Mouse (Mus musculus) hindbrain, embryonic 15.5 days (tissue): ENCODE measurements around the gene Mgll. TPM values are rescaled to one million over a fixed set of nuclear protein-coding genes. Genes with fewer than 3 reads are reported as not detected.

ENCODE experiments used
- ATAC-seq: fragments of 200-750 bp; cut with Nextera tagmentation; 2 replicates; pipeline ENCODE4 v1.8.0; 2017; ENCODE audit warnings: low read depth, moderate number of reproducible peaks, moderate TSS enrichment; ENCODE audit not compliant: low FRiP score
- H3K27ac ChIP-seq: fragments of 300-500 bp; sonication (generic); replicated peaks from 2 replicates; pipeline ENCODE4 v1.5.1; 2015; ENCODE audit warnings: mild to moderate bottlenecking, inconsistent platforms
- H3K27me3 ChIP-seq: fragments of 300-500 bp; sonication (generic); 2 replicates; pipeline ENCODE4 v1.6.1; 2015; ENCODE audit warnings: control low read depth, inconsistent platforms
- H3K36me3 ChIP-seq: fragments of 300-500 bp; sonication (generic); 2 replicates; pipeline ENCODE4 v1.6.1; 2015; ENCODE audit warnings: control low read depth, inconsistent platforms
- H3K4me1 ChIP-seq: fragments of 300-500 bp; sonication (generic); replicated peaks from 2 replicates; pipeline ENCODE4 v1.6.1; 2015; ENCODE audit warnings: control low read depth, inconsistent platforms
- H3K4me2 ChIP-seq: fragments of 300-500 bp; sonication (generic); 2 replicates; pipeline ENCODE4 v1.6.1; 2015; ENCODE audit warnings: moderate library complexity, mild to moderate bottlenecking, inconsistent platforms
- H3K4me3 ChIP-seq: fragments of 300-500 bp; sonication (generic); 2 replicates; pipeline ENCODE4 v1.5.1; 2015; ENCODE audit warnings: mild to moderate bottlenecking, inconsistent platforms
- H3K9ac ChIP-seq: fragments of 300-500 bp; sonication (generic); 2 replicates; pipeline ENCODE4 v1.6.1; 2015; ENCODE audit warnings: inconsistent platforms
- H3K9me3 ChIP-seq: fragments of 300-500 bp; sonication (generic); 2 replicates; pipeline ENCODE4 v1.6.1; 2016; ENCODE audit warnings: control low read depth, inconsistent platforms
- WGBS: fragments of 180-500 bp; shearing (Covaris S2); methylation state at CpG from one replicate; pipeline ENCODE4 v1.1.7; 2015; 5-methylcytosine and 5-hydroxymethylcytosine counted together
- polyA plus RNA-seq: library from polyadenylated mRNA; unstranded; fragments of >200 nt; fragmentation: Nextera tagmentation; extraction: Ambion mirVana; gene quantifications from 2 replicates; pipeline ENCODE4 v1.2.1, GENCODE M21; 2015

Mgll gene
- polyA plus RNA-seq, 1 experiment from 2014 or later = 59.0 TPM

GRCm38 (mm10) chr6:88753578-88753977 lies 29.4 kb downstream of the Mgll start:
- Histone ChIP-seq H3K27me3 (no peaks in the 10 kb centered on the region), H3K4me1 (peaks cover 17% of the 10 kb centered on the region), H3K27ac (peak overlapping the region; percentile 50; the same call in 1 of the 2 replicates), H3K9me3 (no peaks in the 10 kb centered on the region), H3K4me3 (no peak overlapping the region), H3K36me3 (no peaks in the 10 kb centered on the region), H3K4me2 (no peak overlapping the region), H3K9ac (no peak overlapping the region)
- 69% methylated on average over 6 of the region's 6 CpGs for WGBS
- no peak for ATAC-seq

GRCm38 (mm10) chr6:88756992-88757391 lies 32.8 kb downstream of the Mgll start:
- no peak for ATAC-seq
- Histone ChIP-seq H3K9ac (no peak overlapping the region), H3K27ac (no peak overlapping the region), H3K36me3 (no peaks in the 10 kb centered on the region), H3K4me1 (peaks cover 44% of the 10 kb centered on the region), H3K4me3 (no peak overlapping the region), H3K27me3 (no peaks in the 10 kb centered on the region), H3K4me2 (no peak overlapping the region), H3K9me3 (no peaks in the 10 kb centered on the region)
- WGBS = 87% methylated on average over 4 of the region's 4 CpGs

- Histone ChIP-seq H3K36me3 (no peaks in the 10 kb centered on the region), H3K27me3 (no peaks in the 10 kb centered on the region), H3K9ac (no peak overlapping the region), H3K9me3 (no peaks in the 10 kb centered on the region), H3K4me1 (peaks cover 38% of the 10 kb centered on the region), H3K4me2 (no peak overlapping the region), H3K4me3 (no peak overlapping the region), H3K27ac (no peak overlapping the region)
- ATAC-seq = no peak
- WGBS = 85% methylated on average over 8 of the region's 8 CpGs
Measured at GRCm38 (mm10) chr6:88758074-88758473, 33.9 kb downstream of the Mgll start.

- Histone ChIP-seq H3K27me3 (no peaks in the 10 kb centered on the region), H3K9me3 (no peaks in the 10 kb centered on the region), H3K4me2 (no peak overlapping the region), H3K36me3 (no peaks in the 10 kb centered on the region), H3K27ac (no peak overlapping the region), H3K4me3 (no peak overlapping the region), H3K9ac (no peak overlapping the region), H3K4me1 (peaks cover 31% of the 10 kb centered on the region)
- WGBS = 79% methylated on average over 10 of the region's 10 CpGs
- no peak for ATAC-seq
Measured at GRCm38 (mm10) chr6:88758568-88759522, 34.6 kb downstream of the Mgll start.

- no peak overlapping the region for H3K9ac ChIP-seq
- H3K27ac ChIP-seq = peak overlapping the region; percentile 30
- H3K4me3 ChIP-seq = no peak overlapping the region
- 42% methylated on average over 17 of the region's 17 CpGs for WGBS
- peak; percentile 52 for ATAC-seq
- no peaks in the 10 kb centered on the region for H3K9me3 ChIP-seq
- H3K36me3 ChIP-seq = no peaks in the 10 kb centered on the region
- peak overlapping the region; percentile 1 for H3K4me2 ChIP-seq
- peaks cover 31% of the 10 kb centered on the region for H3K4me1 ChIP-seq
- H3K27me3 ChIP-seq = no peaks in the 10 kb centered on the region
Measured at GRCm38 (mm10) chr6:88759793-88760453, 35.7 kb downstream of the Mgll start.

GRCm38 (mm10) chr6:88760935-88761635 lies 36.9 kb downstream of the Mgll start:
- Histone ChIP-seq H3K36me3 (no peaks in the 10 kb centered on the region), H3K4me1 (peaks cover 35% of the 10 kb centered on the region), H3K27me3 (no peaks in the 10 kb centered on the region), H3K9me3 (no peaks in the 10 kb centered on the region), H3K9ac (no peak overlapping the region), H3K4me2 (no peak overlapping the region), H3K4me3 (no peak overlapping the region), H3K27ac (peak overlapping the region; percentile 35; the same call in 1 of the 2 replicates)
- 62% methylated on average over 17 of the region's 17 CpGs for WGBS
- ATAC-seq = no peak

GRCm38 (mm10) chr6:88761684-88762439 lies 37.6 kb downstream of the Mgll start:
- Histone ChIP-seq H3K9ac (no peak overlapping the region), H3K27ac (no peak overlapping the region), H3K4me3 (no peak overlapping the region), H3K36me3 (no peaks in the 10 kb centered on the region), H3K4me2 (no peak overlapping the region), H3K4me1 (peaks cover 41% of the 10 kb centered on the region), H3K9me3 (no peaks in the 10 kb centered on the region), H3K27me3 (no peaks in the 10 kb centered on the region)
- no peak for ATAC-seq
- 73% methylated on average over 17 of the region's 17 CpGs for WGBS

- no peaks in the 10 kb centered on the region for H3K27me3 ChIP-seq
- no peaks in the 10 kb centered on the region for H3K36me3 ChIP-seq
- ATAC-seq = no peak
- no peak overlapping the region for H3K4me3 ChIP-seq
- no peak overlapping the region for H3K27ac ChIP-seq
- no peak overlapping the region for H3K4me2 ChIP-seq
- no peaks in the 10 kb centered on the region for H3K9me3 ChIP-seq
- H3K4me1 ChIP-seq = peaks cover 44% of the 10 kb centered on the region
- no peak overlapping the region for H3K9ac ChIP-seq
- 83% methylated on average over 13 of the region's 13 CpGs for WGBS
Measured at GRCm38 (mm10) chr6:88762440-88763196, 38.4 kb downstream of the Mgll start.

GRCm38 (mm10) chr6:88763518-88764077 lies 39.4 kb downstream of the Mgll start:
- Histone ChIP-seq H3K4me1 (peaks cover 44% of the 10 kb centered on the region), H3K9me3 (no peaks in the 10 kb centered on the region), H3K9ac (no peak overlapping the region), H3K4me2 (no peak overlapping the region), H3K4me3 (no peak overlapping the region), H3K27me3 (no peaks in the 10 kb centered on the region), H3K36me3 (no peaks in the 10 kb centered on the region), H3K27ac (no peak overlapping the region)
- no peak for ATAC-seq
- WGBS = 83% methylated on average over 3 of the region's 3 CpGs

GRCm38 (mm10) chr6:88764281-88764680 lies 40.1 kb downstream of the Mgll start:
- Histone ChIP-seq H3K4me1 (peaks cover 43% of the 10 kb centered on the region), H3K4me2 (no peak overlapping the region), H3K27me3 (no peaks in the 10 kb centered on the region), H3K4me3 (no peak overlapping the region), H3K9me3 (no peaks in the 10 kb centered on the region), H3K36me3 (no peaks in the 10 kb centered on the region), H3K9ac (no peak overlapping the region), H3K27ac (no peak overlapping the region)
- WGBS = 72% methylated on average over 4 of the region's 4 CpGs
- no peak for ATAC-seq

- 79% methylated on average over 4 of the region's 4 CpGs for WGBS
- Histone ChIP-seq H3K27ac (no peak overlapping the region), H3K36me3 (no peaks in the 10 kb centered on the region), H3K4me2 (no peak overlapping the region), H3K27me3 (no peaks in the 10 kb centered on the region), H3K4me3 (no peak overlapping the region), H3K9ac (no peak overlapping the region), H3K9me3 (no peaks in the 10 kb centered on the region), H3K4me1 (peaks cover 13% of the 10 kb centered on the region)
- no peak for ATAC-seq
Measured at GRCm38 (mm10) chr6:88767740-88768139, 43.5 kb downstream of the Mgll start.
